Mouse (Mus musculus): Measurements from ENCODE around the gene Hspa12a. TPM values are rescaled to one million over a fixed set of nuclear protein-coding genes. Genes with fewer than 3 reads are reported as not detected.

The Hspa12a gene
- not detected in 2 replicates for total RNA-seq (2015; ENCODE audit: low replicate concordance)
- not detected in 2 replicates for total RNA-seq (2017; ENCODE audit: low replicate concordance)

DNA sequence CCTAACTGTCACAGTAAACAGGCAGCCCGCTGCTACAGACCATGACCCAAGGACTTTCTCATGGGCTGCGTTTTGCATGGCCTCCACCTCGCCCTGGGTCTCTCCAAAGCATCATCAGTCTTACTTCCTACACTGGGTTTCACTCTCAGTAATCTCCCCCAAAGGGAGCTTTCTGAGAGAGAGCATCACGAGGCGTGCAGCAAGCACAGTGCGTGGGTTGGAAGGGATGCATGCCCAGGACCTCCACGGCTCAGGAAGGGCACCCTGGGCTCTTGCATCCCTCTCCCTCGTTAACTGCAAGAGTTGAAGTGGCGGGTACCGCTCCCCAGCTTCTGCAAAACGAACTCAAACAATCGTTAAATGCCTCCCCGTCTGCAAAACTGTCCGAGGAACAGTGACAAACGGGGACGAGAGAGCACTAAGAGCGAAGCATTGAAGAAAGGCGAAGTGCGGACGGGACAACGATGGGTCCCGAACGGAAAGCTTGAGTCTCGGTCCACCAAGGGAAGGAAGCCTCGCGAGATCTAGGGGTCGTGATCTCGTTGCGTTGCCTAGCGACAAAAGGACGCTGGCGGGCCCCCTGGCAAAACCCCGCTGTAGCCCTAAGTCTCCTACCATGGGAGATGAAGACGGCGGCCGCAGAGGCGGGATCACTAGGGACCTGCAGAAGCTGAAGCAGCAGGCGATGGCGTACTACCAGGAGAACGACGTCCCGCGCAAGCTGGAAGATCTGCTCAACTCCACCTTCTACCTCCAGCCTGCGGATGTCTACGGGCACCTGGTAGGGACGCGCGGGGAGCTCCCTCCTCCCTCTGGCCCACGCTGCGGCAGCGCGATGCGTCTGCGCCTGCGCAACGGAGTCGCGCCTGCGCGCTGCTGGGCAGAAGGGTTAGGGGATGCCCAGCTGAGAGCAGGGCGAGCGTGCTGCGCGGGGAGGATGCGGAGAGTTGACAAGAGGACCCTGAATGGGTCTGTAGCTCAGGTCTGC, at the start of gene Hspa12a, which contains the start of gene Eno4:
Hspa12a (minus strand) TSS at position 814 of the 988 bp plus-strand sequence.
Eno4 (plus strand) TSS at position 585 of the 988 bp plus-strand sequence.
- ATAC-seq (replicated peaks; ENCODE audit: low FRiP score, poor library complexity, severe bottlenecking): no peak

DNA sequence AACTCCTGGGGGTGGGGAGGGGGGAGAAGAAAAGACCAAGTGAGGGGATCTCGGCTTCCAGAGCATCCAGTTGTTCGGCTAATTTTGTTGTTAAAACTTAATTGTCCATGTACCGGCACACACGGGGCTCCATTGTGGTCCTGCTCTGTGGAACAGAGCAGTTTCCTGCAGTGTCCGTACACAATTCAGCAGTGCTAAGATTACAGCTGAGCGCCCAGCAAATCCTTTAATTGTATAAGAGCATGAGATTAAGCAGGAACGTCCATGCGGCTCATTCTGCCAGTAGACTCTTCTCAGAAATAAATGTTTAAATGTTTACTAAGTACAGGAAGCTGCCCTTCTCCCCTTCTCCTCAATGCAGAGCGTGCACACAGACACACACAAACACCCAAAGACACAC, 38.1 kb upstream of the Hspa12a start:
- ATAC-seq (replicated peaks; ENCODE audit: low FRiP score, poor library complexity, severe bottlenecking): no peak

DNA sequence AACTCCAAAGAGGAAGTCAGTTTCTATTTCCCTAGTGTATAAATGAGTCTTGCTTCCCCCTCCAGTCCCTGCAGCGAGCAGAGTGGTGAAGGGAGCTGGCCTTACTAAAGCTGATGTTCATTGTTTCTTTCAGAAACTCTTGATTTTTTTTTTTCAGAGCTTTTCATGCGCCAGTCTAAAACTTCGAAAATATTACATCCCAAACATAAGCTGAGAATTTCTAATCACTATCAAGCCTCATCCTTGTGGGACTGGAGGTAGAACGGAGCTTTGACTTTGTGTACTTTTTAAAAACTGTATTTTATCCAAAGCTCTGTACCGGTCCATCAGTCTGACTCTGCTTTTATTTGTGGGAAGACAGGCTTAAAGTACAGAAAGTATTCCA, 36.6 kb upstream of the Hspa12a start:
- ATAC-seq (replicated peaks; ENCODE audit: low FRiP score, poor library complexity, severe bottlenecking): no peak

DNA sequence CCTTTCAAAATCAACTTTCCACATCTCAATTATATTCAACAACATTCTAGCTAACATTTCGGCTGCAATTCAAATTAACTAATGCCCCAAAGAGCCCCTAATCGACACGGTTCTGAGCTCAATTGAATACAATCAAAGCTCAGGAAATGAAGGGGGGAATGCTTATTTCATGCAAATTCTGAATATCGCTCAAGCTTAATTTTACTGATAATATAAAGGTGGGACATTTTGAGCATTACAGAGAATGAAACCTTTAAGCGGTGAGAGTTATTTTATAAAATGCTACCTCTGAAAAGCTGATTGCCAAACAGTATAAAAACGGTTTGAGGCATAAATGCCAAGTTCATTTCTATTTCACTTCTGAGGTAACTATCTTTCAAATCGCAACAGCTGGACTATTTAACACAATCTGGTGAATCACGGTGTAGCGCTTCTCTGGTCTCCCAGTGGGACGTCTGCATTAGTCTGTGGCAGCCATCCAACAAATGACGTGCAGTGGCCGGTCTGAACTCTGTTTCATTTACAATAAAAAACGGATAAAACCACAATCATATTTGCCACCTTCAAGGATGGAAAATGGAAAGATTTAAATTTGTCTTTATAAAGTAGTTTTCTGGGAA, 36.1 kb upstream of the Hspa12a start:
- ATAC-seq (replicated peaks; ENCODE audit: low FRiP score, poor library complexity, severe bottlenecking): no peak

DNA sequence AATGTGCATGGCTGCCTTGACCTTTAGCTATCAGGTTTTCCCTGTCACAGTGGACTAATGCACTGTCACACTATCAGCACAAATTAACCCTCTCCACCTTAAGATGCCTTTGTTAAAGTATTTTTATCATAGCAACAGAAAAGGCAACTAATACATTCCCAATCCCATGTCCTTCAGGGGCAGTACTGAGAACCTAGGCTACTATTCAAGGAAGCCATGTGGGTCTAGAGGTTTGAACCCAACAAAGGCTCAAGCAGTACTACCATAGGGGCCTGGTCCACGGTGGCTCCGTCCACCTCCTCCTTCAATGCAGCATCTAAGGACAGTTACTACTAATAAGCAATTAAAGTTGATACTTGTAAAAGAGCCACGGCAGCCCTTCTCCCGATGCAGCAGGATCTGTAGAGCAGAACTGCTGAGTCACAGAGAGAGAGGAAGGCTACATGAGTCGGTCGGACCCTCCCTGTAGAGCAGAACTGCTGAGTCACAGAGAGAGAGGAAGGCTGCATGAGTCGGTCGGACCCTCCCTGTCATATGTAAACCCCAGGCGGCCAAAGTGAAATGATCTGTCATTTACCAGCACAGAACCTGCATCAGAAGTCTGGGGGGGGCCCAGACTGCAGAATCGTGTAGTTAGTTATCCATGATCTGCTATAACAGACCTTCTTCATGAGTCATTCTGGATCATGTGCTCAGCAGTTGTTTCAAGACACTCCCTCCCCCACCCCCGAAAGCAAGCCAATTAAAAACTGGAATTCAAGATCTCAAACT, 35.1 kb upstream of the Hspa12a start:
- ATAC-seq (replicated peaks; ENCODE audit: low FRiP score, poor library complexity, severe bottlenecking): peak; percentile 61

DNA sequence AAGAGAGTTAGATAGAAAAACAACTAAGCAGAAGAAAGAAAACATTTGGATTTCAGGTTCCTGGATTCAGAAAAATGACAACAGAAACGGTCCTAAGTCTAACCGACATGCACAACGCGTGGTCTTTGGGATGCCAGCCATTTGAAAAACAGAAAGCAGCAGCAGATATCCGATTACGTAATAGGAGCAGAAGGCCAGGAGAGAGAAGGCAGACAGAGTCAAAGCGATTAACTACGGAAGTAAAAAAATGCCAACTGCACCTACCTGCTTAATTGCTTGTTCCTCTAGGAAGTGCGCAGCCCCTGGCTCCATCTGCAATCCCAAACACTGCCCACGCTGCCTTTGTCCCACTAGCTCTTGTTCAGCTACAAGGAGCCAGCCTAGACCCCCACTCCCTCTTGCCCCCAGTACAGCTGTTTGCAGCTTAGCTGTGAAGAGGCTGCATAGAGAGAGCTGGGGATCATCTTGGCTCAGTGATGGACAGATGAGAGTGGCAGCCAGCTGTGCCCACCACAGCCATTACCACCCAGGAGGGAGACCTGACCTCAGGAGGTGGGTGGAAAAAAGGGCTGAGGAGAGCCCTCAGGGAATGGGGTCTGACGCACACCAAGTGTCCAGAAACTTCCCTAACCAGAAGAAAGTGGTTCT, 31.9 kb upstream of the Hspa12a start:
- ATAC-seq (replicated peaks; ENCODE audit: low FRiP score, poor library complexity, severe bottlenecking): no peak

DNA sequence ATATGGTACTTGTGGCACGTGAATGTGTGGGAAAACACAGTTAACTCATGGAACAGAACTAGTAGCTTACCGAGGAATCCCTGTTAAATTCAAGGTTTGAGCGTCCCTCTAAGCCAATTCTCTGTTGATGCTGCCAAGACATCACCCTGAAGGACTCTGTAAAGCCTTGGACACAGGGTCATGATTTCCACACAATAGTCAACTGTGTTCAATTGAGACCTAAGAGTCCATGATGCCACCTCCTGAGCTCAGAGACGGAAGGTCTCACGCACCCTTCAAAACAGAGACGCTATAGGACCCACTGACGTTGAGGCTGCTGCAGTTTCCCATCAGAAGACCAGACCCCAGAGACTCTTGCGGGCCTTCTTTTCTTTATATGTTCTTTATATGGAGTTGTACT, 30.7 kb upstream of the Hspa12a start:
- no peak for ATAC-seq (replicated peaks; ENCODE audit: low FRiP score, poor library complexity, severe bottlenecking)

DNA sequence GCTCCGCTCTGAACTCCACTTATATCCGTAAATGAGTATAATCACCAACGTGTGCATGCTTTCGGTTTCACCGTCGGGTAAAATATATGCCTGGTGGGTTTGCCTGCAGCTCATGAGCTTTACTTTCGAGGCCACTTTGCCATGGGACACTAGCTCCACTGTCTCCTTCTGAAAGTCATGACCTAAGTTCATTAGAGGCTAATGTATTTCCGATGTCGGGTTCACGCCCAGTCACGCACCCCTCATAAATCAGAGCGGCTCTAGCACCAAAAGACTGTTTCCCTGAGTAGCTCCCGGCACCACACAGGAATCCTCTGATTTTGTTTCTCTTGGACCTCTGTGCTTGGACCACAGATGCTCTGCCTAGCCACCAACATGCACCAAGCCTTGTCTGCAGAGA, 27.4 kb upstream of the Hspa12a start:
- no peak for ATAC-seq (replicated peaks; ENCODE audit: low FRiP score, poor library complexity, severe bottlenecking)

DNA sequence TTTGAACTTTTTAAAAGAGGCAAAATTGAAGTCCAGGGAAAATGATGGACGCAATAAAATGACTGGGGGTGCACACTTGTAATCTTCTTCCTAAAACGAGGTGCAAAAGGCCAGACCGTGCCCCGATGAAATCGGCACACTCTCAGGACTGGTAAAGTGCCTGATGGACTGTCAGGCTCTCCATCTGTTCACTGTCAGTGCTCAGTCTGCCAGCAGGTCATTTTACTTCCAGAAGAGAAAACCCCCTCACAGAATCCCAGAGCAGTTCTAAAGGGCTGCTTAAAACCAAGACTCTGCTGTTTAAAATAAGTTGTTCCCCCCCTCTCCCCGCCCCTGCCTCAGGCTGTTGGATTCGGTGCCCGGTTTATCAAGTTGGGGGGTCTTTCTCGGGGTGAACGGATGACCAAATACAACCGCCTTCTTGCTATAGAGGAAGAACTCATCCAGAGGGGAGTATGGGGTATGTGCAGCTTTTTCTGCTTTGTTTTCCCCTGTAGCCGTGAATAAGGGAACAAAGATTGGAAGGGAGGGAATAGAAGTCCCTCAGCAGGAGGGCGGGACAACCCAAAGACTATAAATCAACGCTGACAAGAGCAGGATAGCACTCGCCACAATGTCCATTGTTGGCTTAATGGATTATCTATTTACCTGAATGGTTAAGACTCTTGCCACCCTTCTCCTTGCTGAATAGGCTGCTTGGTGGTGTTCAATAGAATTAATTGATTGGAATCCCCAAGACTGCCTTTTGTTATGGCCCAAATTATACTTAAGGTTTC, 25.5 kb upstream of the Hspa12a start:
- ATAC-seq (replicated peaks; ENCODE audit: low FRiP score, poor library complexity, severe bottlenecking): no peak

DNA sequence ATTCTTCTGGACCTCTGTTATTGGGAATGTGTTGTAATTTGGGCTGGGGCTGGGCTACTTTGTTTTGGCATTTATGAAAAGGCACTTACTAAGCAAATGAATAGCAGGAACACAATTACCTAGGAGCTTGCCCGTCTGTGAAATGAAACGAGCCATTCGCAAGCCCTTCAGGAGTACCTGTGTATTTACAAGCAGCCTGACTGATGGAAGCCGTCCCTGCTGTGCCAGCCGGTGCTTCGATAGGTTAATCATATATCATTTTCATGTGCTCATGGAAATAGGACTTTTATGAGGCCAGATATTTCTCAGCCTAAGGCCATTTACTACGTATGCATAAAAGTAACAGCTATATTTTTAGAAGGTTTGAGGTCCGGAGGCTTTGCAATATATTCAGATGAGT, 19.6 kb upstream of the Hspa12a start:
- ATAC-seq (replicated peaks; ENCODE audit: low FRiP score, poor library complexity, severe bottlenecking): no peak

DNA sequence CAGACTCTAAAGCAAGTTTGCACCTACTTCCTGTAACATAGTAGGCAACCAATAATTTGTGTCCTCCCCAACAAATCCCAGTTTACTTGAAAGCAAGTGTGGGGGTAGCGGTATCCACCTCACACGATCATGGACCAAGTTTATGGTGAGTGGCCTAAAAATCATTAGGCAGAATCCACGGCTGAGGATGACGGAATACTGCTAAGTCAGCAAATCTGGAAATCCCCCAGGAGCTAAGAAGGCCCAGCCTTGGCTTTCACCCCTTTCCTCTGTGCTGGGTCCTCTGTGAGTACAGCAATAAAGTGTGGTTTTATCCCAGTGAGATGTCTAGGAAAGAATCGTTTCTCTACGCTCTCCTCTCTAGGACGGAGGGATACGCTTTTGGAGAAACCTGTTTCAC, 11.3 kb upstream of the Hspa12a start:
- no peak for ATAC-seq (replicated peaks; ENCODE audit: low FRiP score, poor library complexity, severe bottlenecking)

DNA sequence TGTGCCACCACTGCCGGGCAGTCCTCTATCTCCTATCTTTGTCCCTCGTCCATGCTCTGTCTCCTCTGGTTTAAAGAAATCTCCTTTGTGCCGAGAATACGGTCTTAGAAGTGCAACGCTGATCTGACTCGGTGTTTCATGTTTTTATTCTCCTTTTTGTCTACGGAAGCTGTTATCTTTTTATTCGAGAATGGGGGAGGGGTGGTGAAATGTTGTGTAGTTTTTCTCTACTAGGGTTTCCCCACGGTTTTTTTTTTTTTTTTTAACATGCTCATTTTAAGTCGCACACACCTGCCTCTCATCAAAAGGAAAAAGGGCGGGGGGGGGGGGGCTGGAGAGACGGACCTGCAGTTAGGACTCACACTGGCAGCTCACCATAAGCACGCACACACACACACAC, 8.8 kb upstream of the Hspa12a start:
- ATAC-seq (replicated peaks; ENCODE audit: low FRiP score, poor library complexity, severe bottlenecking): no peak

DNA sequence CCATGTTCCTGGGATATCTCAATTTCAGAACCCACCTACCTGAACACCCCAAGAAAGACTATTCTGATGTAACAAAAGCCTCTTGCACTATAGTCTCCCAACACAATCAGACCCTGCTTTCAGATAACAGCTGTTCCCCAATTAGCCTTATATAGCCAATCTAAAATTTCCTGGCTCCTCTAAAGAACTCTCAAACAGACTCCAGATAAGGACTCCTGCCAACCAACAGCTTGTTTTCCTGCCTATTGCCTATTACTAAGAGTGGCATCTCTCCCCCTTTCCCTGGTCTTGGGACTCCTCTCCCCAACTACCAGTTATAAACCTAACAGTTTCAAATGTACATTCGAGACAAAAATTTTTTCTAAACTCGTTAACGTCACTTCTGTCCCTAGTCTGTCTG, 8.1 kb upstream of the Hspa12a start:
- no peak for ATAC-seq (replicated peaks; ENCODE audit: low FRiP score, poor library complexity, severe bottlenecking)

DNA sequence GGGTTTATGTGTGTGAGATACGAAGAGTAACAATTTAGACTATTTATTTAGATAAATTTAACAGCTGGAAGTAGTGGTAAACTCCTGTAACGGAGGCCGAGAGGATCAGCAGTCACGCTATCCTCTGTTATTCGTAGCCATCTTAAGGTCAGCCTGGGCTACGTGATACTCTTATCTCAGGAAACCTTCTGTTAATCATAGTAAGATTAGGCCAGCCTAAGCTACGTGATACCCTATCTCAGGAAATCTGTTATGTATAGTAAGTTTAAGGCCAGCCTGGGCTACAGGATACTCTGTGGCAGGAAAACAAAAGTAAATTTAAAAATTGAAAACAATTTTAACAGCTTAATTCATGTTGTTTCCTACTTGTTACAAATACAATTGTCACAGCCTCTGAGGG, 2.5 kb upstream of the Hspa12a start:
- no peak for ATAC-seq (replicated peaks; ENCODE audit: low FRiP score, poor library complexity, severe bottlenecking)

DNA sequence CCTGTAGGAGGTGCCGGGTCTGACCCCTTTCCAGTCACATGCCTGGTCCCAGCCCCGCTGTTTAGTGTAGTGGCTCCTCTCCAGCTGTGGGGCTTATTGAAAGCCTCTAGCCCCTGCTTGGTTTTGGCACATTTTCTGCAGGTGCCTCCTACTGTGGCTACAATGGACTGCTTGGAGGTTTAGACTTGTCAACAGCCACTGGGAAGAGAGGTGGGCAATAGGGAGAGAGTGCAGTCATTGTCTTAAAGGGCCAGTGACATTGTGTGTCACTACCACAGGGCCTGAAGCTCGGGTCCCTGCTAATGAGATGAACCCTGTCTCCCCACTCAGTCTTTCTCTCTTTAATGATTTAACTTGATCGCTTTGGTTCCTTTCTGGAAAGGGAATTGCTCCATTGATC, 10.4 kb downstream of the Hspa12a start:
- no peak for ATAC-seq (replicated peaks; ENCODE audit: low FRiP score, poor library complexity, severe bottlenecking)

DNA sequence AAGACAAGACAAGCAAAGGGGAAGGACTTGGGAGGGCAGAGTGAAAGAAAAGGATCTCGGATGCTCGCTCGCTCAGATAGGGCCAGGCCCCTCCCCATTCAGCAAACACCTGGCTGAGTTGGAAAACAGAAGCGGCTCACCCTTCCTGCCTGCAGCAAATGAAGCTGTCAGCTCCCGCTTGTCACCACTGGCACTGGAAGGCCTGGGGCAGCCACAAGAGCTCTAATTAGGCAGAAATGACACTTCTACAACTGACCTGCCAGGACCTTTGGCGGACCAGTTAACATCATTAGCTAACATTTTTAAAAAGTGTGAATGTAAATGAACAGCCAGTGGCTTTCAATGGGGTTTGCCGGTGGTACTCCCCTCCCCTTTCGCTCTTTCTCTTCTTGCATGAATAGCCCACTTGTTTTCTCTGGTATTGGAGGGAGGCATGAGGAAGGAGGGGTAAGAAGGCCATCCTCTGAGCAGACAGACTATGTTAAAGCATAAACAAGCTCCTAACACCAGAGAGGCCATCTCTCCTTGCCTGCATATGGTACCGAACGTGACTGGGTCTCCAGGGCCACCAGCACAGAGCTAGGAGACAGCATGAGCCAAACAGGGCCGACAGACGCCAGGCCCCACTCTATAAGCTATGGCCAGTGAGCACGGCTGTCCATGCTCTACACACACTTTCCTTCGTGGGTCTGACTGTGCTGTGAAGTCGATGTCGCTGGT, 12.2 kb downstream of the Hspa12a start:
- no peak for ATAC-seq (replicated peaks; ENCODE audit: low FRiP score, poor library complexity, severe bottlenecking)

DNA sequence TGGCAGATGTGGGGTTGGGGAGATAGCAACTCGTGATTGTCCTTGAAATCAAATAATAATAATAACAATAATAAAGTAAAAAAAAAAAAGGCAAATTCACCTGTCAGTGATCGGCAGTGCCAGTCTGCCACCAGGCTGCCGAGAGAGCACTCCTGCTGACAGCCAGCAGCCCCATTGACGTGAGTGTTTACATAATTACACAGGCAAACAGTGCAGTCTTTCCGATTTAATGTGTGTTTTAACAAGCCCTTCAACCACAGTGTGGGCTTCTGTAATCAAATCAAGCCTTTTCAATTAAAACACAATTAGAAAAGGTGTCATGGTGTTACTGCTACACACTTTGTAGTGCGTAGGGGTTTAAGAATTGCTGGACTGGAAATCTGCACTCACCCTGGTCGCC, 24.3 kb downstream of the Hspa12a start:
- ATAC-seq (replicated peaks; ENCODE audit: low FRiP score, poor library complexity, severe bottlenecking): no peak

DNA sequence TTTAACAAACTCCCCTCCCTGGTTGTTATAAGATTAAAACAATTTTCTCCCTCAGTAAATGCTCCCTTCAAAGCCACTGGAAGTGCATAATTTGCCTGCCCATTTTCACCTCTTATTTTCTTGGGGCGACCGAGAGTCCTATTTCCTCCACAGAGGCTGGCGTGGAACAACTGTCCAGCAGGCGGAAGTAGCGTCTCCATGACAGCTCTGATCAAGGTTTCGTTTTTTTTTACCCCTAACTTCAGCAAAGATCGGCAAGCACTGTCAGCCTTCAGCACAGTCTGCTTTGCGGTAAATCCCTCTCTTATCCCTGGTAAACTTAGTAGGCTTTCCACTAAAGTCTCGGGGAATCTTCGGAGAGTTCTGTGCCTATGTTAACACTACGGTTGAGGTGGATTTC, 24.9 kb downstream of the Hspa12a start:
- ATAC-seq (replicated peaks; ENCODE audit: low FRiP score, poor library complexity, severe bottlenecking): no peak

DNA sequence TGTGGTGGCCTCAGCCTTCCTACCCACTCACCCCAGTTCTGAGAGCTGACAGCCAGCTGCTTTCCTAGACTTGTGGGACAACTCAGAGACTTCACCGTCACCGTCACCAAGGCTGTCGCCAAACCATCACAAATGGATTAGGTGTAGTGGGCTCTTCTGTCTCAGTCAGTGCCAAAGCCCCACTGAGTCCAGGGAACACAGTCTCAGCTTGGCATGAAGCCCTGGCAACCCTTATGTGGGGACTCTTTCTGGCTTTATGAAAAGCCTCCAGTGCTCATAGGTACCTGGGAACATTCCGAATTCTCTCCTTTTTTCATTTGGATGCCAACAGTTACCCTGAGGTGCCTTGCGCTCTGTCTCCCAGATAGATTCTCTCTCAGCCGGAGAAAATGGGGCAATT, 30.2 kb downstream of the Hspa12a start:
- ATAC-seq (replicated peaks; ENCODE audit: low FRiP score, poor library complexity, severe bottlenecking): no peak
